Mouse (Mus musculus) CD4-positive, CD25-positive, alpha-beta regulatory T cell, adult 4 months (primary cell): ENCODE measurements around the gene Pde3b. TPM values are rescaled to one million over a fixed set of nuclear protein-coding genes. Genes with fewer than 3 reads are reported as not detected.
"Not testable (repeated sequence)": the region's sequence is repeated elsewhere in the genome, so short reads cannot be mapped to it uniquely, and the experiment has no call there.

Source experiments
- ATAC-seq: one replicate; pipeline ENCODE4 v1.8.0; 2017
- polyA plus RNA-seq, 2 experiments: library from polyadenylated mRNA; unstranded; fragments of 100-300 nt; shearing (Covaris generic); gene quantifications; one replicate each; pipeline ENCODE4 v1.2.1; 2017

The Pde3b gene
- polyA plus RNA-seq, 2 experiments from 2014 or later, result 0.75 to 0.76 TPM

DNA sequence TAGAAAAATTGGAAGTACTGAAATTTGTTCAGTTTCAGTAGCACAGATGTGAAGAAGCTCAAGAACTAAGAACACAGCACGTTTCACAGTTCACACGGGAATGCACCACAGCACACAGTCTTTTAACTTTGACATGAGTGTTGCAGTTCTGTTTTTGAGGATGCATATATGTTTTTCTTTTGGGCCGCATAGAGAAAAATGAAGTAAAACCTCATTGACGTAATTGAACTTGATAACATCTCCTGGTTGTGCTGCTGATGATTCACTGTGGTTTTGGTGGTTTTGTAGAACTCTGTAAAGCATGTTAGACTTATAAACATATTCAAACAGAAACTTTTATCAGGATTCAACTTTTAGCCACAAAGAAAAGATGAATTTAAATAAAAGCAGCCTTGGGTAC, 64.7 kb downstream of the Pde3b start:
- peak; percentile 96 for ATAC-seq

DNA sequence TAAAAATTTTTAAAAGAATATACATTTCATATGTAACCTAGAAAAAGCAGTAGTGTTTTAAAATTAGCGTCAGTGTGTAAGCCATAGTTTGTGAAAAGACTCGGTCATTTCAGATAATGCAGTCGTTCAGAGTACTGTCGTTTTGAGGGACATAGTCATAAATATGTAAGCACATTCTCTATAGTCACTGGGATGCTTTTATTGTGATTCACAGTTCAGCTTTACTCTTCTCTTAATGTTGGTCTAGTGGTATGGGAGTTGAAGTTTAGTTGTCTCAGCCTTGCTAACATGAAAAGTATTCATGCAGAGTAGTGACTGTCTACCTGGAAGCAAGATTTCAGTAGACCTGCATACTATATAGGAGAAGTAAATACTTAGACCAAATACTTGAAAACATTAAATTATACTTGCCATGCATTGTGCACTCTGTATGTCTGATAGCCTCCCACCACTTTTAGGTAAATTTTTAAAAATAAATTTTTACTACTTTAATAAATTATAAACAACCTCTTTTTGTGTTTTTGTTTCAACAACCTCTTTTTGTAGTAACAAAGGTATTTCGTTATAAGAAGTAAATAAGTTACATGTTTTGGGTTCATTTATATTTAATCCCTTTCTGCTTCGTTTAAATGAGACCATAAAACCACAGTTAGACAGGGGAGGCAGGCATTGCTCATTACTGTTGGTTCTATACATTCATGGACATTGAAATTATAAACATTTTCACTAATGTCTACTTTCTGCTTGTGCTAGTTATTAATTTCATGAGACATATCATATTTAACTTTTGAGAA, 65.3 kb downstream of the Pde3b start:
- ATAC-seq, result peak; percentile 36

DNA sequence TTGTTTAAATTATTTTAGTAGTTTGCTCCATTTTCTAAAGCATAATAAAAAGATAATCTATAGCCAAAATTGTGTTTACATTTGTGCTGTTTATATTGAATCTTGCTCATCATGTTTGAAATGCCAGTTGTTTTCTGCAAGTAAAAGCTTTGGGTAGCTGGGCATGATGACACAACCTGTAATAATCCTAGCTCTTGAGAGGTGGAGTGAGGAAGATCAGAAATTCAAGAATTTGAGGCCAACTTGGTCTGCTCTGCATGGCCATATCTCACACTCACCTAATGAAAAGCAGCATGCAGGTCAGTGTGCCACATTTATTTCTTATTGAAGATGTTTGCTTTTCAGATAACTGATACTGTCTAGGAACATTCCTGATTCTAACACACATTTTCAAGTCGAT, 65.9 kb downstream of the Pde3b start:
- no peak for ATAC-seq

DNA sequence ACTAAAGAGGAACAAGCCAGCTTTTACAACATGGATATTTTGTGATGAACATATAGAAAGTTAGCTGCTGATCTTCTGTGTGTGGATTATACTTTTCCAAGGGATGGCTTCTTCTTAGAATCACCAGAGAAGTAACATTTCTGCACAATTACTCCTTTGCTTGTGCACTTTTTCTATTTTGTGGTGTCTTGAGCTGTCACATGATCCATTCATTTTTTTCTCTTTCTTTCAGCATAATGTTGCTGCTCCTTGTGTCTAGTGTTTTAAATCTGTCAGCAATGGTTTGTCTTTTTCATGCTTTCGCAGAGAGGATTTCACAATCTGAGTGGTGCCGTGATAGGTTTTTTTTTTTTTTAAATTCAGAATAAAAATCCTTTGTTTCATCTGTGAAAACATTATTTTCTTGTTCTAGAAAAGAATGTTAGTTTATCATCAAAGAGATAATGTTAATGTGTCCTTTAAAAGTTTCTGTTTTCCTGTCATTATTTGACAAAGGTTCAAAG, 66.4 kb downstream of the Pde3b start:
- ATAC-seq, result no peak

DNA sequence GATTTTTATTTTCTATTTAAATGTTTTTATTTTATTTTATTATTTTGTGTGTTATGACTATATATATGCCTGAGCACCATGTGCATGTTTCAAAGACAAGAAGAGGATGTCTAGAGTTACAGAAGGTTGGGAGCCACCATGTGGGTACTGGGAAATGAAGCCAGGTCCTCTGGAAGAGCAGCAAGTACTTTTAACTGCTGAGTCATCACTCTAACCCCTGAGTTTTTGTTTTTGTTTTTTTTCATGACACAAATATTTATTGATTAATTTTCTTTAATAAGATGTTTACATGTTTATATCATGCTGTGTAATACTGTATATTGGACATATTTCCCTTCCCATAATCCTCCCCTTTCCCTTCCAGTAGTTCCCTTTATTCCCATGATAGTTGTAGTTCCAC, 77.5 kb downstream of the Pde3b start:
- no peak for ATAC-seq

DNA sequence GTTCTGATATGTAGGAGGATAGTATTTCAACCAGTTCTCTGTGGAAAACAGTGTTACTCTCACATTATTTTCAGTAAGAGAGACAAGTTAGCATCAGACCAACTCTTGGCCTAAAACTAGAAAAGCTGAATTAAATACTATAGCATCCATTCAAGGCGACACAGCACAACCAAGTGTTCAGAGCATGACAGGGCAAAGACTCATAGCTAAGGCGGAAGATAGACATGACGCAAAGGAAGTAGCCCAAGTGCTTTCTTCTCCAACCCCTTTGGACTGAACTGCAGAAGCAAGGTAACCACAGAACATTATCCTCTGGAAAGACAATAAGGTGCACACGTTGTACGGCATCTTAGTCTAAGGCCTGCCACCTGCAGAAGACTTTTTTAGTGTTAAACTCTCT, 79.0 kb downstream of the Pde3b start:
- ATAC-seq, result peak; percentile 57

DNA sequence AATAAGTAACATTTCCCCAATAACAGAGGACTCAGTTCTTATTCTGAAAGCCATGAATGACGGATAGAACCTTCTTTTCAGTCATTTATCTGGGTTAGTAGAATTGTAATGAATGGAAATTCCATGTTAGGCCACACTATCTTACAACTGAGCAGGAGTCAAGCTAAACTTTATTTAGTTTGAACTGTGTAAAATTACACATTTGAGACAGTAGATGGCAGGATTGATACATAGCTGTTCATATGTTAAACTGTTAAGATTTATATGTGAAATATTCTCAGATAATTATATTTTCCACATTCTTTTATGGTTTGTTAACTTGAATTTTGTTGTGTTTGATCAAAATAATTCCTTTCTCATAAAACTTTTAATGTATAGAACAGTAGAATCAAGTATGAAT, 84.2 kb downstream of the Pde3b start:
- ATAC-seq, result peak; percentile 58

DNA sequence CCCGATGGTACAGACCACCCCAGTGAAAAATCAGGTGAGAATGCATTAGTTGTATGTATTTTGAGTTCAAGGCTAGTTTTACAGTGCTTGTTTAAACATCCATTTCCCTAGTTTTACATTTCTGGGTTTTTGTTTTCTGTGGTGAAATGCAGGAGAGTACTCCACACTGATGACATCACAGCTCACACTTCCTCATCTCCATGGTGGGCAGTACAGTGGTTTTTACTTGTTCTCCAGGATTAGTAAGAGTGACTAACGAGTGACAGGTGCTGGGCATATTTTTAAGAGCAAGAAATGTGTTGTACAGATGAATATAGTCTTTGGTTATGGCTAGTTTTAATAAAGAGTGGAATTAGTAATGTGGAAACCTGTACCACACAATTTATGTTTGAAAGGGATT, 93.8 kb downstream of the Pde3b start:
- no peak for ATAC-seq

DNA sequence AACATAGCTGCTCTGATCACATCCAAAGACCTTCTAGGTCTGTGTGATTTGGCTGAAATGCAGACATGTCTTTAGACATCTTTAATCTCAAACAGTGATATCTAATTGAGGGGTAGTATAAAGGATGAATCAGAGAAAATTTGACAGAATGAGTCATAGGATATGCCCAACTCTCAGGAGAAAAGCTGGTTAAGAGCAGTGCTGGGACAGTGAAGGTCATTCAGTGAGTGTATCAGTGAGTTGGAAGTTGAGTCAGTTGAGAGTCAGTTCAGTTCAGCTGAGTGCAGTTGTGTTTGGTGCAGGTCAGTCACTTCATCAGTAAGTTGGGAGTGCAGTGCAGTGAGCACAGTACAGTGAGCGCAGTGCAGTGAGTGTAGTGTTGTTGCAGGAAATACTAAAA, 105.0 kb downstream of the Pde3b start:
- ATAC-seq, result no peak

DNA sequence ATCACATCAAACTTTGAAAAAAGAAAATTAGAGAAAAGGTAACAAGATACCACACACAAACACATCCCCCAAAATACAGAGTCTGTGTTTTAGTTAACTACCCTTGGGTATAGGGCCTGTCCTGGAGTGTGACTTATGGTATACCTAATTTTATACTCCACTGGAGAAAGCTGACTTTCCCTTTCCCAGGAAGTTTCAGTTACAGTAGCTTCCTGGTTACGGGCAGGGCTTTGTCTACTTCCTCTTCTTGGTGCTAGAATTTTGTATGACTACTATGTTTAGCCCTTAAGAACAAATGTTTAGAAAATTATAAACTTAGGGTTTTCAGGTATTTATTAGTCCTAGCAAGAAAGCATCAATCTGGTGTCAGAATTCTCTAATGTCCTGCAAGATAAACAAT, 111.2 kb downstream of the Pde3b start:
- ATAC-seq, result no peak

DNA sequence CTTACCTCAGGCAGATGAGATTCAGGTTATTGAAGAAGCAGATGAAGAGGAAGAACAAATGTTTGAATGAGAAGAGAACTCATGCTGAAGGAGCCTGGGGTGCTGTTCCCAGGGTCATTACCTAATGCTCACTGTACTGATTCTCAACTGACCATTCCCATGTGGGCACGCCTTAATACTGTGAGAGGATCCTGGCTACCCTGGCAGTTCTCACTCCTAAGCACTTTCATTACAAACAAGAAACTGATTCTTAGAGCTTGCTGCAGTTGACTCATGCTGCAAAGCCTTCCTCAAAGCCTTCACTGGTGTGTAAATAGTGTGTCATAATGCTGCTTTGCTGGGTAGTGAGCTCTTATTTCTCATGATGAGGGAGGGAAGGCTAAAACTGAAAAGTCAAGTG, 121.1 kb downstream of the Pde3b start:
- no peak for ATAC-seq

DNA sequence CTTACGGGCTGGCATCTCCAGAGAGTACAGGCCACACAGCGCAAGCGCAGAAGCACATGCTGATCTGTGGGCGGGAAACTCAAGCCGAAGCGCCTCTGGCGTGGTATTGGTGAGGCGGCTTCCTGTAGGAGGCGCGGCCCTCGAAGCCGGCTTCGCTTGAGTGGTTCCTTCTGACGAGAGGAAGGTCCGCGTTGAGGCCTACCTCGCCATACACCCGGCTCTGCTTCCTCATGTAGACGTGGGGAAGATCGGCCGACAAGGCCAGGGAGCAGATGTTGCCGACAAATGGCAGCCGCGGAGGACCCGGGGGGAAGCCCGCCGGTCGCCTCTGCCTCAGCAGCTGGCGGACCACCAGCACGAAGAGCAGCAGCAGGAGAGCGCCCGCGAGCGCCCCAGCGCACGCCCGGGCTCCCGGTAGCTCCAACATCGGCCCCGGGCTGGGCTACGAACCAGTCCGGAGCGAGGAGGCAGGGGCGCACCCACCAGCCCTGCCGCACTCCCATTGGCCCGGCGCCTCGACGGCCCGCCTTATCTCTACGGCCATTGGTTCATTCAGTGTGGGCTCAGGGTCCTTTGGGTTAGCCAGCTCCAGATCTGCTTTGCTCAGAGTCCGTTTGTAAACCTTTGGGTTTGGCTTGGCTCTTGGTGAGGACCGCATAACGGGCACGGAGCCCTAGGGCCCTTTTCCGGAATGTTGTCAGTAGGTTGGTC, 147.6 kb downstream of the Pde3b start, which contains the start of gene Cyp2r1:
Gene Cyp2r1, minus strand, starts transcription at position 442 of the 711 bp plus-strand sequence.
- peak; percentile 97 for ATAC-seq

DNA sequence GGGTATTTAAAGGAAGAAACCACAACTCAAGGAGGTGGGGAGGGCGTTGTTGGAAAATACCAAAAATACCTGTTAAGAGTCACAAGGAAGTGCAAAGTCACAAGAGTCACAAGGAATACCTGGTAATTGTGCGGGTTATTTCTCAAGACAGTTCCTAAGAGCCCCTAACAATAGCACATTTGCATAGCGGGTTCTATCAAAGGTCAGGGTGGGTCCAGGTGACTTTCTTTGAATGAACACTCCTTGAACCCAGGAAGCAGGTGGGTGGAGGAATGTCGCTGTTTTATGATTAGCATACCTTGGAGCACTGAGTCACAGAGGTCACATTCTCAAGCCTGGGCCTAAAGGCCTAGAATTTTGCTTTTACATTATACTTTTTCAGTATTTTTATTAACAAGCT, 158.8 kb downstream of the Pde3b start:
- not testable (repeated sequence) for ATAC-seq

DNA sequence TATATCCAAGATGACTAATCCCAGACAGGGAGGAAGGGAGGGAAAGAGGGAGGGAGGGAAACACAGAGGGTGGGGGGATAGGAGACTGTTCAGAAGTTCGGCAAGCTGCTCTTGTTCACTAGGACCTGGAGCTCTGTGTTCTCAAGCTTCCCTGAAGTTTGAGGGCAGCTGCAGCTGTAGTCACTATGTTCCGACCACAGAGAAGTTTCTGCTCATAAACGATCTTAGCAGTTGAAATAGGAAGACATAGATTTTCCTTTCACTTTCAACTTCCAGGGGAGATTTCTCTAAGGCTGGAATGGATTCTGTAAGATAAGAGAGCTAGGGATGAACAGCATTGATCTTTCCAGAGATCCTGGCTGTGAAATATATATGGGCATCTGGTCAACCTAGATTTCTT, 161.8 kb downstream of the Pde3b start:
- no peak for ATAC-seq

DNA sequence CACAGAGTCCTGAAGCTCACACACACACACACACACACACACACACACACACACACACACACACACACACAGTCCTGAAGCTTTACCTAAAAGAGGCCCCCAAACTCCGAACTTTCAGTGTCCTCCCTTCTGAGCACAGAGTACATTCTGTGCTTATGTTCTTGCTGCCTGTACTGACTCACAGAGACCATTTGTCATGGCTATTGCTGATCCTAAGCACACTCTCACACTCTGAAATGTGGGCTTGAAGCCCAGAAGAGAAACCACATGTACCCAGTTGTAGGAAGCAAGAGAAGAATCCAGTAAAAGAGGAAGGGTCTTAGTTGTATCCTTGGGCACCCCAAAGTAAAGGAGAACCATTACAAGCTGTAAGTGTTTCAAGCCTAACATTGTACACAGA, 162.6 kb downstream of the Pde3b start:
- no peak for ATAC-seq

DNA sequence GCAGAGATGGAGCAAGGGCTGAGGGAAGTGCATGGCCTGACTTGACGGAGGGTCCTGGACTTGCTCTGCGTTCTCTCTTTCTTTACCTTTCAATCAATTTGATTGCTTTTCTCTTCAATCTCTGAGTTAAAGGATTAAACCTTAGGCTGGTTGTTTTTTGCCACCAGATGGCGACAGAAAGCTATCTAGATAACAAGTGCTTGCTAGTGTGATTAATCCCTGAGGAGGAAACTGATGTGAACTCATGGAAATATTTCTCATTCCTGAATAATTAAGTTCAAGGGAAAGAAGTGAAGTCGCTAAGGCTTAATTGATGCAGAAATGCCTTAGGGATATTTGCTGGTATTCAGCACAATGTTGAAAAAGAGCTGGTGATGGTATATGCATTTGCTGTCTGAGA, 165.3 kb downstream of the Pde3b start:
- peak; percentile 54 for ATAC-seq

DNA sequence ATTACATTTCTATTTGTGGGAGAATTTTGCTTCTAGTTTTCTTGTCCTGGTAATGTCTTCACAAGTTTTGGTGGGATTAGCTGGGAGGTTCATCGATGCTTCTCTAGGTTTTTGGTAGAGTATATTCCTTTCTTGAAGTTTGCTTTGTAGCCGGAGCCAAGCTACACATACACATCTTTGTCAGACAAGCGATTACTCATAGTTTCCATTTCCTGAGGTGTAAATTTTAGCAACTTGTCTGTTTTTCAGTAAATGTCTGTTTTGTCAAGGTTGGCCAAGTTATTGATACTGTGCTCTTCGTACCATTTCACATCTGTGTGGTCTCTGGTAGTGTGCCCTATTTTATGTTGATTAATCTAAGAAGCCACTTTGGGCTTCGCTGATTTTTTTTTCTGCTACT, 166.1 kb downstream of the Pde3b start:
- ATAC-seq, result peak; percentile 81

DNA sequence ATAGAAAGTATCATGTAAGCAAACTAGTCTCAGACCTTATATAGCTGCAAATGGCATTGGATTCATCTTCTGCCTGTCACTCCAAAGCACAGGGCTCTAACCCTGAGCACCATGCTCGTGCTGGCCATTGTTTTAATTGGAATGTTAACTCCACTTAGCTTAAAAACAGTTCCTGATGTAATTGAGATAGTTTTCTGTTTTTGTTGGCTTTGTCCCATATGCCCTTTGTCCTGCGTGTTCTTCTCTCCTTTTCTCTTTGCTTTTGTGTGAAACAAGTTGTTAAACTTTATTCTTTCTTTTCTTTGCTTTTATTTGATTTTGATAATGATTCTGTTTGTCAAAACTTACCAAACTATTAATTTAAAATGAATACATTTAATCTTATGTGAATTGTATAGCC, 167.4 kb downstream of the Pde3b start:
- ATAC-seq, result no peak

Other genes with a start within 250 kb of the Pde3b start
- 100 to 1,000 TPM; 108 to 135 TPM for gene Copb1, start 160.6 kb upstream of the Pde3b start, polyA plus RNA-seq
- gene Psma1, start 139.2 kb upstream of the Pde3b start, polyA plus RNA-seq, result 100 to 1,000 TPM; 218 to 222 TPM
- 1 to 10 TPM; 1.1 to 2.4 TPM for gene Cyp2r1, start 147.7 kb downstream of the Pde3b start, polyA plus RNA-seq
- gene Calca, start 221.1 kb downstream of the Pde3b start, polyA plus RNA-seq, result not detected